Mouse (Mus musculus): ENCODE results near the gene Ascc3.

Gene Ascc3

DNA sequence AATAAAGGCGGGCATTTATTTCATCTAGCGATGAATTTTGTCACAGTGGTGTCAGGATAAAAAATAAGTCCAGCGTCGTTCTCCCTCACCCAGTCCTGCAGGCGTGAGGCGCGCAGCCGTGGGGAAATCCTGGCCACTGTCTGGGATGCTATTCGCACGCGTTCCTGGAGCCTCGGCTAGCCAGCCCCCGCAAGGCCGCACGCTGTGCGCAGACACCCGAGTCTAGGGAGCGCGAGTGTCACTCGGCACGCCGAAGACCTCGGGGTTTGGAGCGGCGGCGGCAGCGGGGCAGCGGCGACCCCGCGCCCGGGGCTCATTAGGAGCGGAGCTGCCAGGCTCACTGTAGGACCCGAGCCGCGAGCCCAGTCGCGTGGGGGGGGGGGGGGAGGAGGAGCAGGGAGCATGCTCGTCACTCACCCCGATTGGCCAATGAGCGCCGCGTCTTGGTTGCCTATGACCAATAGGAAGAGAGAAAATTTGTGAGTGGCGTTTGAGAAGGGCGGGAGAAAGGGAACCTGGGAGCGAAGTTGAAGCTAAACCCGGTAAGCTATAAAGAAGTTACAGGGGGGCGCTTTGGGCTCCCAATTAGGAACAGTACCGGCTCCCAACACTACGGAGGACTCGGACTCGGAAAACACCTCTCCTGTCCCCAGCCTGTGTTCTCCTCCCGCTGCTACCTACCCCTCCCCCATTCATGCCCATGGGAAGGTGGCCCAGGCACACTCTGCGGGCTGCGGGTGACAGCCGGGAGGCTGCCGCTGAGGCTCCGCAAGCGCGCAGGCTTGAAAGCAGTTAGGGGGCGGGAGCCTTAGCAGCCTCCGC is 301.9 kb downstream of the Ascc3 start, which contains the start of gene Sim1:
Gene Sim1, plus strand, starts transcription at position 585 of the 822 bp plus-strand sequence.
- no peak for DNase-seq (ENCODE audit: low spot score in 2 of 2)

GRCm38 (mm10) chr10:50895091-50895790 is 302.8 kb downstream of the Ascc3 start:
- DNase-seq (ENCODE audit: low spot score in 2 of 2), result no peak

DNA sequence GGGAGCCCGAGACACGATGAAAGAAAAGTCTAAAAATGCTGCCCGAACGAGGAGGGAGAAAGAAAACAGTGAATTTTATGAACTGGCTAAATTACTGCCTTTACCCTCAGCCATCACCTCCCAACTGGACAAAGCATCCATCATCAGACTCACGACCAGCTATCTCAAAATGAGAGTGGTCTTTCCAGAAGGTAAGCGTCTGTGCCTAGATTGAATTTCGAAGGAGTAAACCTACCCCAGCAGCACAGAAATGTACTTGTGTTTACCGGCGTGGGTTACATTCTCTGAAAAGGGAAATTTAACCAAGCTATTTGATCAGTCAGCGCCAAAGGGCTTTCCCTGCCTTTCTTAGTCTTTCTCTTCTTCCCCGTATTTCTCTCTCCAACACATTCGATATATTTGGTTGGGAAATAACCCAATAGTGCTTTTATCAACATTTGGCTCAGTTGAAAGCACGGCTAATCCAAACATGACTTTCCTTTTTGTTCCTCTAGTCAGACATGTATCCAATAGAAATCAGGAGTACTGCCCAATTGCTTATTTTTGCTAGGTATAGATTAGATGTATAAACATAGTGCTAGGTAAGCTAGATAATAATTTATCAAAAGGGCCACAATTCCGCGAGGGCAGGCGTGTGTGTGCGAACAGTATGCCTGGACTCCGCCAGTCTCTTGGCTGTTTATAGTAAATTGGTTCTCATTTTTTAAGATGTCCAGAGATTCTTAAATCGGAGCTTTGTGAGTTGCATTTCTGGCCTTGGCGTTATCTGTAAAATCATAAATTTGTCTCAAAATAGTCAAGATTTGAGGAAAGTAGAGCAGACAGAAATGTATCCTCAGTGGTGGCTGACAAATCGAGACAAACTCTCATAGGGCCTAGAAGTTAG is 303.7 kb downstream of the Ascc3 start:
- DNase-seq (ENCODE audit: low spot score in 2 of 2), result no peak

DNA sequence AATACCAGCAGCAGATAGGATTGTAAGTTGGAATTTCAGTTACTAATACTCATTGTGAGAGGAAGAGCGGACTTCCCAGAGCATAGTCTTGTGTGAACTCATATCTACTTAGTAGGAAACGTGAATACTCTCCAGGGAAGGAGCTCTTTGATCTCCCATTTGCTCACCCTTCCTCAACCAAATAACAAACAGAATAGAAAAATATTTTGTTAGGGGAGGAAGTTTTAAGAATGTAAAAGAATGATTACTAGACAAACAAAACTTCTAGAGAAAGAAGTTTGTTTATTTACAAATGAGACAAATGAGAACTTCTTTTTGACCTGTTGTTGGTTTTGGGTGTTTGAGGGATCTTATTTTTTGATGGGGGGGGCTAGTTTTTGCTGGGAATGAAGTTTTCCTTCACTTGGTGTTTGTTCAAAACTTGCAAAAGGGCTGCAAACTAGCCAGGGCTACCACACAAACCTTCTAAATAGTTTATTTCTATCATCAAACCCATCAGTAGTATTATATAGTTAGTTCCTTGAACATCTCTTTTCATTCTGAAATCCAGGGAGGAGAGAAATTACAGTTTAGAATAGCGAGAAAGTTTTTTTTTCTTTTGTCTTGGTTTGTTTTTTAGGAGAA is 304.4 kb downstream of the Ascc3 start:
- no peak for DNase-seq (ENCODE audit: low spot score in 2 of 2)

DNA sequence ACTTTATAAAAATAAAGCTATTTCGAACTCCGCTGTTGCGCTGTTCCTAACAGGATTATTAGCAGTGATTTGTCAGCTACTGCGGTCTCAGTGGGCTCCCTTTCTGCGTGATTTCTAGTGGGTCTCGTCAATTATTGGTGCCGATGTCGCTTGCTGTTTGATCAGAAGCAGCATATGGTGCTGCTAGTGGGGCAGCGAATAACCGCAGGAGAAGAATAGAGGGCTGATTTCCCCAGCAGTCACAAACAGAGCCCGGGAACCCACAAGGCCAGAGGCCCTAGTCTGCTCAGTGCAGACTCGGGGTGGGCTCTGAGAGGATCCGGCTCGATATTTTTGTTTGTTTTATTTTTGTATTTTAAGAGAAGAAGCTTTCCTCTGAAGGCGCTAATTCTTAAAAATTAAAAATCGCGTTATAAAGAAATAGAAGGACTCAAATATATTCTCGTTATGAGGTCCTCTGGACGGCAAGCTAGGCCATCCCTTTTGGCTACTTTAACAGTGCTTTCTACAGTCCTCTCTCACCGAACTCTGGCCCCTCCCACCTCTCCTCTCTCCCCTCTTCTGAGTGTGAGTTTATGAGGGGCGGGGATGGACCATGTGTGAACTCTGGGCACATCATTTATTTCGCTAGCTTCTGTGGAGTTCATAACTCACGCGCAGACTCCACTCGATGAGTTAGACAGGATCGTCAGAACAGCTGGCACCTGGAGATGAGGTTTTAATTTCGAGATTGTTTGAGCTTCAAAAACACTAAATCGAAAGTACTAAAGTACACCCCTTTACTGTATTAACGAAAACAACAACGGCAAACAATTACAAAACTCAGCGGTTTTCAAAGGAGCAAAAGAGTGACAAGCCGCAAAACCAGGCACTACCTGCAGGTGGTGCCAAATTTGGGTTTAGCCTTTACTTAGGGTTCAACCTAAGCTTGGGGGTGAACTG is 305.3 kb downstream of the Ascc3 start:
- no peak for DNase-seq (ENCODE audit: low spot score in 2 of 2)

DNA sequence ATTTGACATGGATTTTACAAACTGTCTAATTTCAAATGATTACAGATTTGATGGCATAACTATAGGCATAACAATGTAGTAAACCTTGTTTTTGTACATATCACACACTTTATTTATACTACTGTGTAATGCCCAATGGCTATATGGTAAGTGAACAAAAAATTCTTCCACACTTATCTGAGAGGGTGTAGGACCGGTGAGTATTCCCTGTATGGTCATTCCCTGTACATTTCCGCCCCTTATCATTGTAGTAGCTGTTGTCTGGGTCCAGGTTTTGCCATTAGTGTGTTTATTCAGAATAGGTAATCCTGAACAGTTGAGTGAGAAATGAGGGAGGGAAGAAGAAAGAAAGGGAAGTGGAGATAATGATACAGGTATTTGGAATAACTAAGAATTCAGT is 306.2 kb downstream of the Ascc3 start:
- no peak for DNase-seq (ENCODE audit: low spot score in 2 of 2)

DNA sequence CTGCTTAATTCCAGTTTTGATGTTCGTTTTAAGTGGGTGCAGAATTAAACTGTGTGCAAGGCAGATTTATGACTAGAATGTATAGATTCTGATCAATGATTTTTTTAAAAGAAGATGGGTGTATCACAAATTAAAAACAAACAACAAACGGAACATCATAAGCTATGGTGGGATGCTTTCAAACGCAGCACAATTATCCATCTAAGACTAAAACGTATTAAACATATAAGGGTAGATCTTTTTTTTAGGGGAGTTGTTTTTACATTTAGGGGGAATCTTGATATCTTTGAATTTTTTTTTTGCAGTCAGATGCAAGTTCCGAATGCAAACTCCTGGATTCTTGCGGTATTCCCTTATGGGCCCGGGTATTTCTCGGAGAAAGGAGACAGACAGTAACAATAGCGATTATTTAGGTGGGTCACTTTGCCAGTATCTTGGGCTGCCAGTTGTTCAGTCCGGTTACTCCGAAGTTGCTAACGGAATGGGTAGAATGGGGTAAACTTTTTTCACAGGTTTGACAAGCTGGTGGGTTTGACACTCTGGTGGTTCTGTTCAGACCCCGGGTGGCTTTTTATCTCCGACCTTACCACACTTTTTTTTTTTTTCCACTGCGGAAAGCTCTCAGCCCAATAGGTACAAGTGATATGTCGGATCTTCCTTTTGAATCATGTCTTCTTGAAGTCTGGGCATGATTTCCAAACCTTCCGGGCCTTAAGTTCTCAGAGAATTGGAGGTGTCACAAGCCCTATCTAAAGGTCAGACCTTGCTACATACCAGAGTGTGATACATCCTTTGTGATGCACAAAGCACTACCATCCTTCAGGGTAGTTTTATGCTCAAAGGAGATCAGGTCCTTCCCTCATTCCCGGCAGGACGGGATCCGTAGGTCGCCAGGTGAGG is 307.6 kb downstream of the Ascc3 start:
- no peak for DNase-seq (ENCODE audit: low spot score in 2 of 2)
